Mouse (Mus musculus) embryonic facial prominence, embryonic 15.5 days (tissue): ENCODE data around the gene Lrrfip1. TPM values are rescaled to one million over a fixed set of nuclear protein-coding genes. Genes with fewer than 3 reads are reported as not detected.

ENCODE experiments used
- ATAC-seq: fragments of 200-750 bp; cut with Nextera tagmentation; 2 replicates; pipeline ENCODE4 v1.8.0; 2017; ENCODE audit warnings: low read depth, moderate TSS enrichment; ENCODE audit not compliant: insufficient number of reproducible peaks, low FRiP score, low TSS enrichment
- H3K27ac ChIP-seq: fragments of 300-500 bp; sonication (generic); replicated peaks from 2 replicates; pipeline ENCODE4 v1.5.1; 2015; ENCODE audit warnings: mild to moderate bottlenecking, inconsistent platforms
- H3K27me3 ChIP-seq: fragments of 300-500 bp; sonication (generic); 2 replicates; pipeline ENCODE4 v1.6.1; 2015; ENCODE audit warnings: inconsistent platforms
- H3K36me3 ChIP-seq: fragments of 300-500 bp; sonication (generic); 2 replicates; pipeline ENCODE4 v1.6.1; 2015; ENCODE audit warnings: mild to moderate bottlenecking, inconsistent platforms
- H3K4me1 ChIP-seq: fragments of 300-500 bp; sonication (generic); 2 replicates; pipeline ENCODE4 v1.6.1; 2015; ENCODE audit warnings: inconsistent platforms
- H3K4me2 ChIP-seq: fragments of 300-500 bp; sonication (generic); replicated peaks from 2 replicates; pipeline ENCODE4 v1.6.1; 2015; ENCODE audit warnings: mild to moderate bottlenecking, inconsistent platforms
- H3K4me3 ChIP-seq: fragments of 300-500 bp; sonication (generic); replicated peaks from 2 replicates; pipeline ENCODE4 v1.5.1; 2015; ENCODE audit warnings: mild to moderate bottlenecking, inconsistent platforms
- H3K9ac ChIP-seq: fragments of 300-500 bp; sonication (generic); 2 replicates; pipeline ENCODE4 v1.6.1; 2015; ENCODE audit warnings: inconsistent platforms
- H3K9me3 ChIP-seq: fragments of 300-500 bp; sonication (generic); replicated peaks from 2 replicates; pipeline ENCODE4 v1.6.1; 2016; ENCODE audit warnings: inconsistent platforms
- WGBS: fragments of 180-500 bp; shearing (Covaris S2); methylation state at CpG from one replicate; pipeline ENCODE4 v1.1.7; 2015; 5-methylcytosine and 5-hydroxymethylcytosine counted together
- polyA plus RNA-seq: library from polyadenylated mRNA; unstranded; fragments of >200 nt; fragmentation: Nextera tagmentation; extraction: Ambion mirVana; gene quantifications from 2 replicates; pipeline ENCODE4 v1.2.1, GENCODE M21; 2015

Lrrfip1 gene
- polyA plus RNA-seq, 1 experiment from 2014 or later: 56.8 TPM

DNA sequence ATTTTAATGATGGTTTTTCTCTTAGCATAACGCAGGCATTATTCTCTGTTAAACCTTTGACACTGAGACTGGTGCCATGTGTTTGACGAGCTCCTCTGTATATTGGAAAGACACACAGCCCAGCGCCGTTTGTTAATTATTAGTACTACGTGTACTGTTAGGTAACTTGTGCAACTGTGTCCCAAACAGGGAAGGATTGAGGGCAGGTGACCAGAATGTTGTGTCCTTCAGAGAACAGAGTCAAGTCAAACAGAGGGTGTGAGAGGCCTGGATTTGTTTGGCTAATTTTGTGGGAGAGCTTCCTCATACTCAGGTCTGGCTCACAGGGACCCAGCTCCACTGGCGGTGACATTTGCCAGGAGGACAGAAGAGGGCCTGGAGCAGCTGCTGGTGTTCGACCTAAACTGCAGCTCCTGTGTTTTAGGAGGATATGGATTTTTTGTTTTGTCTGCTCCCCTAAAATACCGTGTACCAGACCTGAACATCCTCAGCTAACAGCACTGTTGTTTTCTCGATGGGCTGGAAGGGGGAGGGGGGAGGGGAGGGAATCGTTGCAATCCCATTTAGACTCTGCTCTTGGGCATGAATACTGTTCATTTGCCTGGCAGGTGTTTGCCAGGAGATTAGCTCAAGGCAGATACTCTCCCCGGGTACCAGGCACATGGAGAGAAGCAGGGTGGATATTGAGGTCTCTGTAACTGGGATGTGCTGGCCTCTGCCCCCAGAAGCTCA is 103.3 kb downstream of the Lrrfip1 start:
- ATAC-seq: no peak
- H3K9ac ChIP-seq: no peak overlapping the region
- no peaks in the 10 kb centered on the region for H3K9me3 ChIP-seq
- H3K27me3 ChIP-seq: no peaks in the 10 kb centered on the region
- H3K36me3 ChIP-seq: peaks cover 34% of the 10 kb centered on the region
- H3K4me2 ChIP-seq: no peak overlapping the region
- H3K4me1 ChIP-seq: no peaks in the 10 kb centered on the region
- whole genome bisulfite sequencing: 70% methylated on average over 11 of the region's 11 CpGs
- H3K27ac ChIP-seq: no peak overlapping the region
- no peak overlapping the region for H3K4me3 ChIP-seq

DNA sequence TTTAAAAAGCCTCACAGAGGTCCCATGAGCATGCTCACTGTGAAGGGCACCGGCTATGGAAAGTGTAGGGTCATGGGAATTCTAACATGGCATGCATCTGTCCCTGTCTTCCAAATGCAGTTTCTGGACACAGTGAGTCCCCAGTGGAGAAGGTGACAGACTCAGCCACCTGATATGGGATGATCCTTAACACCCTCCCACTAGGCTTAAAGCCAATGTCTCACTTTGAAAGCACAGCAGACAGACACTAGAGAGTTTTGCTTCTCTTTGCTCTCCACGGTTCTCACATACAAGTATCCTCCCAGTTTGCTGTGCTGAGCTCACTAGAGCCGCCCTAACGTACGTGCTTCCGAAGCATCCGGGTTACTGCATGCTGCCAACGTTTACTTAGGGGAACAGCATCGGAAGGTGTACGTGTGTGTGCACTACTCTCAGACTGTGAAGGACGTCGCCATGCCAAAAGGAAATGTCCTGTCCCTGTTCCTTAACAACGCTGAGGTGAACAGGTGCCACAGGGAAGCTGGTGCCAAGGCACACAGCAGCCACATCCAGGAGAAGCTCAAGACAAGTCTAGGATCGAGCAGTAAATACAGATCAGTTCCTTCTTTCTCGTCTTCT is 104.9 kb downstream of the Lrrfip1 start:
- Histone ChIP-seq H3K27me3 (no peaks in the 10 kb centered on the region), H3K4me2 (no peak overlapping the region), H3K36me3 (peaks cover 48% of the 10 kb centered on the region), H3K9ac (no peak overlapping the region), H3K4me3 (no peak overlapping the region), H3K4me1 (no peaks in the 10 kb centered on the region), H3K9me3 (no peaks in the 10 kb centered on the region), H3K27ac (no peak overlapping the region)
- ATAC-seq: no peak
- 89% methylated on average over 15 of the region's 15 CpGs for WGBS

DNA sequence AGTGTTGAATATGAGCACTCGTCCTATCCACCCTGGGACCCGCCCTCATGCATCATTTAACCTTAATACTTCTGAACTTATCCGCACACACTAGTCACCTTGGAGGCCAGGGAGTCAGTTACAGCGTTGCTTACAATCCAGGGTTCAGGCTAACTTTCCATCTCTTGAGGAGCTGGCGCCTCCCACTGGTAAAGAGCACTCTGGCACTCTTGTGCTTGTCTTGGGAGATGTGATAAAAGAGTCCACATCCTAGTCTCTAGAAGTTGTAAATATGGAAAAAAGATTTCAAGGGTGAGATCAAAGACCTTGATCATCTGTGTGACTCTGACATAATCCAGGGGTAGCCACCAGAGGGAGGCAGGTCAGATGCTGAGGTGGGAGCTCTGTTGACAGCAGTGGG is 109.0 kb downstream of the Lrrfip1 start:
- Histone ChIP-seq H3K27ac (no peak overlapping the region), H3K4me2 (no peak overlapping the region), H3K36me3 (peaks cover 55% of the 10 kb centered on the region), H3K4me3 (no peak overlapping the region), H3K9me3 (no peaks in the 10 kb centered on the region), H3K4me1 (no peaks in the 10 kb centered on the region), H3K9ac (no peak overlapping the region), H3K27me3 (no peaks in the 10 kb centered on the region)
- ATAC-seq: no peak
- 67% methylated on average over 5 of the region's 5 CpGs for WGBS

DNA sequence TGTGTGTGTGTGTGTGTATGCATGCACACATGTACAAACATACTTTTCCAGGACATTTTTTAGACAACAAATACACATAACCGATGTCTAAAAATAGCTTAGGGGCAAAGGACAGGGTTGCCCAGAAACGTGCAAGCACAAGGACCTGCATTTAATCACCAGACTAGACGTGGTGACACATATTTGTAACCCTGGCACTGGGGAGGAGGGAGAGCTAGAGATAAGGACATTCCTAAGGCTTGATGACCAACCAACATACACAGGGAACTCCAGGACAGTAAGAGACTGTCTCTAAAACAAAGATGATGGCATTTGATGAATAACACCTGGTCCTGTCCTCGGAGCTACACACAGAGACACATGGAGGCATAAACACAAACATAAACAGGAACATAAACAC is 110.8 kb downstream of the Lrrfip1 start:
- no peak overlapping the region for H3K4me3 ChIP-seq
- H3K9me3 ChIP-seq: no peaks in the 10 kb centered on the region
- H3K27me3 ChIP-seq: no peaks in the 10 kb centered on the region
- no peak overlapping the region for H3K4me2 ChIP-seq
- H3K9ac ChIP-seq: no peak overlapping the region
- no peak overlapping the region for H3K27ac ChIP-seq
- no peaks in the 10 kb centered on the region for H3K4me1 ChIP-seq
- WGBS: 47% methylated on average over 4 of the region's 4 CpGs
- no peak for ATAC-seq
- H3K36me3 ChIP-seq: peaks cover 52% of the 10 kb centered on the region

DNA sequence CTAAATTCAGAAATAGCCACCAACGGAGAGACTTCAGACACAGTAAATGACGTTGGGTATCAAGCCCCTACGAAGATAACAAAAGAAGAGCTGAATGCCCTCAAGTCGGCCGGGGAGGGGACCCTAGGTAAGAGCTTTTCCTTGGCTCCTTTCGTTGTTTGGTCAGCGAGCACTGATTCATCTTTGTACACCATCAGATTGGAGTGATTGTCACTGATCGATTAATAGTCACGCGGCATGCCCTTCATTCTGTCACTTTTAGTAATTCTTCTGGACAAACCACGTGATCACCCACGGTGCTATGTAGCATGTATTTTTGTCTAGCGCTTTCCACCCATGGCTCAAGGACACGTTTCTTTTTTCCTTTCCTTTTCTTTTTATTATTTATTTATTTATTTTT is 113.6 kb downstream of the Lrrfip1 start:
- Histone ChIP-seq H3K9ac (no peak overlapping the region), H3K4me1 (no peaks in the 10 kb centered on the region), H3K27me3 (no peaks in the 10 kb centered on the region), H3K27ac (no peak overlapping the region), H3K36me3 (peaks cover 42% of the 10 kb centered on the region), H3K4me3 (no peak overlapping the region), H3K4me2 (no peak overlapping the region), H3K9me3 (no peaks in the 10 kb centered on the region)
- no peak for ATAC-seq
- 95% methylated on average over 14 of the region's 14 CpGs for WGBS

DNA sequence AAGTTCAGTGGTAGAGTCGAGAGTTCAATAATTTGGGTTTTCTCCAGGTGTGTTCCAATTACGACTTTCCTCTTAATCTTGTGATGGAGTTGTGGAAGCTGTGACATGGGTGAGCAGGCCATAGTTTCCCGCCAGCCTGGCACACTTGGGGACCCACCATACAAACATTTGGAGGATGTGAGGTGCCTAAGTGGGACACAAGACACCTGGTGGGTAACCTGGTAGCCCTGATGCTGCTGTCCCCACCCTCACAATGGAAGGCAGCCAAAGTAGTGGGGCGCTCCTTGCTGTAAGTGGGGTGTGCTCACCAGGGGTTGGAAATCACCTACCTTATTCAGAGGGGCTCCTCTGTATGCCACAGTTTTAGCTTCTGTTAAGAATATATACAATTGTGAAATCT is 114.1 kb downstream of the Lrrfip1 start:
- Histone ChIP-seq H3K27me3 (no peaks in the 10 kb centered on the region), H3K9me3 (no peaks in the 10 kb centered on the region), H3K9ac (no peak overlapping the region), H3K4me1 (no peaks in the 10 kb centered on the region), H3K36me3 (peaks cover 38% of the 10 kb centered on the region), H3K4me3 (no peak overlapping the region), H3K27ac (no peak overlapping the region), H3K4me2 (no peak overlapping the region)
- 91% methylated on average over 4 of the region's 4 CpGs for WGBS
- no peak for ATAC-seq

DNA sequence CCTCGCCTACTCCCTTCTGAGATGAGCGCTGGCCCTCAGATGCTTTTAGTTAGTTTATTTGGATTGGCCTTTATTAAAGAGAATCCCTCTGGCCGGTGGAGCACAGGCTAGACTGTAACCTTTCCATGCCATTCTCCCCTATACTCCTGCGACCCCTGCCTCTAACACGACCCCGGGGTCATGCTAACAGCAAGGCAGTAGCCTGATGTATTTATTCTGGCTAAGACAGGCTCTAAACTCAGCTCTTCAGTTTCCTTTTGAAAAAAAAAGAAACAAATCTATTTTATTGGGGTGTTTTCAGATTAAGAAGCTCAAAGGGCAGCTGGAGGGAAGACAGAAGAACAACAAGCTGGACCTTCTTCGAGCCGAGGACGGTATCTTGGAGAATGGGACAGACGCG is 123.6 kb downstream of the Lrrfip1 start:
- Histone ChIP-seq H3K27ac (no peak overlapping the region), H3K27me3 (no peaks in the 10 kb centered on the region), H3K4me1 (no peaks in the 10 kb centered on the region), H3K9me3 (no peaks in the 10 kb centered on the region), H3K4me3 (no peak overlapping the region), H3K9ac (no peak overlapping the region), H3K4me2 (no peak overlapping the region), H3K36me3 (peaks cover 35% of the 10 kb centered on the region)
- no peak for ATAC-seq
- WGBS: 85% methylated on average over 11 of the region's 11 CpGs

DNA sequence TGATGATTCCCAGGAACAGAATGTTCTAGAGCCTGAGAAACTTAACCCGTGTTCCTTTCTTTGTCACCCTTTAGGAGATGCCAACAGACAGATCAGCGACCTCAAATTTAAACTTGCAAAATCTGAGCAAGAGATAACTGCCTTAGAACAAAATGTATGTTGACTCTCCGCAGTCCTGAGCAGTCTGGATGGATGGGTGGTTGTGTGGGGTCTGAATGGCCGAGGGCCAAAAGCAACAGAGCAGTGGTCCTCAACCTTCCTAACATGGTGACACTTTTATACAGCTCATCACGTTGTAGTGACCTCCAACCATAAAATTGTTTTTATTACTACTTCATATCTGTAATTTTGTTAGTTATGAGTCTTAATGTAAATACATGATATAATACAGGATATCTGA is 124.5 kb downstream of the Lrrfip1 start:
- 93% methylated on average over 5 of the region's 5 CpGs for WGBS
- H3K36me3 ChIP-seq: peaks cover 37% of the 10 kb centered on the region
- H3K9ac ChIP-seq: no peak overlapping the region
- no peaks in the 10 kb centered on the region for H3K9me3 ChIP-seq
- H3K27ac ChIP-seq: no peak overlapping the region
- H3K4me1 ChIP-seq: no peaks in the 10 kb centered on the region
- H3K27me3 ChIP-seq: no peaks in the 10 kb centered on the region
- H3K4me3 ChIP-seq: no peak overlapping the region
- ATAC-seq: no peak
- H3K4me2 ChIP-seq: no peak overlapping the region

DNA sequence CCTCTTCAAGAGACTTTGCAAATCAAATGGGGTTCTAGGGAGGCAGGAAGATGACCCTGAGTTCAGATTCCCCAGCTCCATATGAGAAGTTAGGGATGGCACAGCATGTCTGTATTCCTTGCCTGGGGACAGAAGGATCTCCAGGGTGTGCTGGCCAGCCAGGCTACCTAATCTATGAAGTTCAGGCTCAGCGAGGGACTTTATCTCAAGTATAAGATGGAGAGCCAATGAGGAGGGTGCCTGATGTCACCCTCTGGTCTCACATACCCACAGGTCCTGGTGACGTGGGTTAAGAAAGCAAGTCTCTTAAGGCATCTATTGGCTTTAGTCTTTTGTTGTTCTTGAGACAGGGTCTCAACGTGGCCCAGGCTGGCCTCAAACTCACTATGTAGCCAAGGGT is 124.9 kb downstream of the Lrrfip1 start:
- Histone ChIP-seq H3K9me3 (no peaks in the 10 kb centered on the region), H3K9ac (no peak overlapping the region), H3K4me1 (no peaks in the 10 kb centered on the region), H3K4me3 (no peak overlapping the region), H3K36me3 (peaks cover 42% of the 10 kb centered on the region), H3K4me2 (no peak overlapping the region), H3K27ac (no peak overlapping the region), H3K27me3 (no peaks in the 10 kb centered on the region)
- ATAC-seq: no peak
- 89% methylated on average over 3 of the region's 3 CpGs for WGBS

DNA sequence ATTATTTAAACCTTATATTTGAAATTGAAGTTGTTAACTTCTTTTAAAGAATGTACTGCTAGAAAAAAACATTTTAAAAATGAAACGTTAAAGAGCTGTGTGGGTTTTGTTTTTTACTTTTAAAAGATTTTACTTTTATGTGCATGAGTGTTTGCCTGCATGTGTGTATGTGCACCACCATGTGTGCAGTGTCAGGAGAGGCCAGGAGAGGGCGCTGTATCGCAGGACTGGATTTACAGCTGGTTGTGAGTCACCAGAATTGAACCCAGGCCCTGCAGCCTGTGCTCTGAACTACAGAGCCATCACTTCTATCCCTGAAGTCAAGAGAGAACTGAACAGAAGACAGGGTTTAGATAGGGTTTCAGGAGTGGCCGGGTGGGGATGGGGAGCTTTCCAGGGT is 130.3 kb downstream of the Lrrfip1 start:
- H3K36me3 ChIP-seq: peaks cover 18% of the 10 kb centered on the region
- WGBS: 92% methylated on average over 4 of the region's 4 CpGs
- no peaks in the 10 kb centered on the region for H3K4me1 ChIP-seq
- no peak overlapping the region for H3K27ac ChIP-seq
- no peak overlapping the region for H3K9ac ChIP-seq
- no peak overlapping the region for H3K4me2 ChIP-seq
- H3K27me3 ChIP-seq: no peaks in the 10 kb centered on the region
- no peak for ATAC-seq
- no peaks in the 10 kb centered on the region for H3K9me3 ChIP-seq
- H3K4me3 ChIP-seq: no peak overlapping the region

DNA sequence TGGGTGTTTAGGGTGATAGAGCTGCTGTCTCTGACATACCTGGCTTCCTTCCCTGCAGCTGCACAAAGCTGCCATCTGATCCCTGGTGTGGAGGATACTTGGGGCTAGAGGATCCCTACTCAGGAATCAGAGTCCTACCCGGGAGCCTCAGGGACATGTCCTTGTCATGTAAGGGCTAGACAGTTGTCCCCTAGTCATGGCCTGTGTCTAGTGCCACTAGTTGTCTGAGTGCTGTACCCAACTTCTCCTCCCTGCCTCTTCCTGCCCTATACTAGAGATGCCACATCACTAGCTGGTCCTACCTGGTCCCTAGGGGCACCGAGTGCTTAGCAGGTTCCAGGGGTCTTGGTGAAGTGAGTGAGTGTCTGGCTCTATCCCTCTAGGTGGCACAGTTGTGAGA is 138.5 kb downstream of the Lrrfip1 start:
- Histone ChIP-seq H3K27ac (no peak overlapping the region), H3K27me3 (no peaks in the 10 kb centered on the region), H3K9me3 (no peaks in the 10 kb centered on the region), H3K4me2 (no peak overlapping the region), H3K4me3 (no peak overlapping the region), H3K4me1 (no peaks in the 10 kb centered on the region), H3K36me3 (no peaks in the 10 kb centered on the region), H3K9ac (no peak overlapping the region)
- 75% methylated on average over 2 of the region's 2 CpGs for WGBS
- no peak for ATAC-seq

DNA sequence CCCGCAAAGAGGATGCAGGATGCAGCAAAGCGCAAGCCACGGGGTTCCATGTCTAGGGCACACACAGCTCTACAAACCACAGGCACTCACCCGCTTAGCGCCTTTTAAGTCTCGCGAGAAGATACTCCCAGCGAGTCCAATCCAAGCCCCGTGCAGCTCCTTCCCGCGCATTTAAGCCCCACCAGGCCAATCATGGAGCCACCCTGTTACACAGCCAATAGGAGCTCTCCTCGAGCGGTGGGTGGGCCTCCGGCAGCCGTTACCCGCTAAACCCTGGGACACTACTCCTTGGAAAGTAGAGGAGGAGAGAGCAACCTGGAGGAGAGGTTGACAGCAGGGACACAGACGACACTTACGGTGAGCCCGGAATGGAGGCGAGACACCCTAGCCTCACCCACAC is 146.3 kb downstream of the Lrrfip1 start, which contains the start of gene Rbm44:
TSS of gene Rbm44 (plus strand) at position 277 of the 400 bp plus-strand sequence.
- no peaks in the 10 kb centered on the region for H3K27me3 ChIP-seq
- H3K9ac ChIP-seq: no peak within 1 kb of the TSS
- no peaks in the 10 kb centered on the region for H3K9me3 ChIP-seq
- H3K27ac ChIP-seq: no peak within 1 kb of the TSS
- no peaks in the 10 kb centered on the region for H3K4me1 ChIP-seq
- no peaks in the 10 kb centered on the region for H3K36me3 ChIP-seq
- no peak for ATAC-seq
- WGBS: 68% methylated on average over 20 of the region's 20 CpGs
- H3K4me3 ChIP-seq: no peak within 1 kb of the TSS
- H3K4me2 ChIP-seq: no peak within 1 kb of the TSS
